Mouse (Mus musculus) liver, adult 2 months (tissue): ENCODE data around the gene Olfr1448. TPM values are rescaled to one million over a fixed set of nuclear protein-coding genes. Genes with fewer than 3 reads are reported as not detected.
"Not testable (repeated sequence)": the region's sequence is repeated elsewhere in the genome, so short reads cannot be mapped to it uniquely, and the experiment has no call there.

Experiments used
- DNase-seq: peaks from one replicate; pipeline ENCODE4 v3.0.0-alpha.2; 2011; ENCODE audit warnings: low read depth, low spot score; ENCODE audit errors: extremely low read depth
- H3K27ac ChIP-seq: fragments of 200-500 bp; replicated peaks from 2 replicates; pipeline ENCODE4 v1.5.1; 2012; ENCODE audit warnings: low read depth, mild to moderate bottlenecking, control low read depth, inconsistent platforms, low read length; ENCODE audit not compliant: insufficient read depth
- H3K27me3 ChIP-seq: fragments of 200-500 bp; 2 replicates; pipeline ENCODE4 v1.6.1; 2012; ENCODE audit warnings: mild to moderate bottlenecking, moderate library complexity, low read length, inconsistent platforms; ENCODE audit not compliant: control insufficient read depth, insufficient read depth
- H3K36me3 ChIP-seq: fragments of 200-500 bp; 2 replicates; pipeline ENCODE4 v1.6.1; 2012; ENCODE audit warnings: low read length, inconsistent platforms; ENCODE audit not compliant: control insufficient read depth, insufficient read depth
- H3K4me1 ChIP-seq: fragments of 200-500 bp; 2 replicates; pipeline ENCODE4 v1.6.1; 2011; ENCODE audit warnings: low read length; ENCODE audit not compliant: control insufficient read depth, insufficient read depth
- H3K4me3 ChIP-seq: fragments of 200-500 bp; 2 replicates; pipeline ENCODE4 v1.5.1; 2011; ENCODE audit warnings: low read depth, mild to moderate bottlenecking, control low read depth, low read length, moderate library complexity; ENCODE audit not compliant: insufficient read depth
- H3K79me2 ChIP-seq: fragments of 200-500 bp; 2 replicates; pipeline ENCODE4 v1.6.1; 2012; ENCODE audit warnings: inconsistent platforms, mild to moderate bottlenecking, low read length, moderate library complexity; ENCODE audit not compliant: control insufficient read depth, insufficient read depth
- H3K9ac ChIP-seq: fragments of 200-500 bp; 2 replicates; pipeline ENCODE4 v1.6.1; 2012; ENCODE audit warnings: low read depth, mild to moderate bottlenecking, control low read depth, inconsistent platforms, low read length
- CTCF ChIP-seq: fragments of 200-500 bp; IDR thresholded peaks from 2 replicates; pipeline ENCODE4 v1.5.1; 2011; ENCODE audit warnings: low read depth, low read length, control low read depth
- POLR2A ChIP-seq: fragments of 200-500 bp; IDR thresholded peaks from 2 replicates; pipeline ENCODE4 v1.6.1; 2011; ENCODE audit warnings: low read length, control low read depth; ENCODE audit not compliant: insufficient read depth; ENCODE audit errors: extremely low read depth
- WGBS: fragments of 180-500 bp; shearing (Covaris S2); methylation state at CpG from one replicate; pipeline ENCODE4 v1.1.7; 2018; 5-methylcytosine and 5-hydroxymethylcytosine counted together
- polyA plus RNA-seq: library from polyadenylated mRNA; depleted of rRNA; stranded (reverse); fragments of >200 nt; gene quantifications from 2 replicates; pipeline ENCODE4 v1.2.3, GENCODE M21; 2012; rRNA removed
- total RNA-seq: library from RNA; depleted of rRNA; stranded (reverse); fragments of >200 nt; gene quantifications from 2 replicates; pipeline ENCODE4 v1.2.3, GENCODE M21; 2014; rRNA removed

The Olfr1448 gene
- total RNA-seq (not detected in 2 replicates), polyA plus RNA-seq (not detected in 2 replicates)

- H3K27me3 ChIP-seq, result no peaks in the 10 kb centered on the region
- no peak for TF ChIP-seq POLR2A
- no peak for TF ChIP-seq CTCF
- H3K4me1 ChIP-seq, result no peaks in the 10 kb centered on the region
- H3K4me3 ChIP-seq, result no peak within 1 kb of the TSS
- no peak within 1 kb of the TSS for H3K27ac ChIP-seq
- H3K36me3 ChIP-seq, result no peaks in the 10 kb centered on the region
- H3K9ac ChIP-seq, result no peak within 1 kb of the TSS
- no peak for DNase-seq
- WGBS, result 66% methylated on average over 1 of the region's 1 CpGs
- no peaks in the 10 kb centered on the region for H3K79me2 ChIP-seq
Measured at GRCm38 (mm10) chr19:12924319-12924718, at the start of gene Olfr1448. Gene Olfr1448, minus strand, starts transcription at chr19:12924419.

- not testable (repeated sequence) for H3K79me2 ChIP-seq, H3K27ac ChIP-seq, H3K36me3 ChIP-seq, H3K27me3 ChIP-seq, H3K4me3 ChIP-seq, H3K4me1 ChIP-seq, H3K9ac ChIP-seq, DNase-seq
- WGBS, result 78% methylated on average over 5 of the region's 5 CpGs
Measured at GRCm38 (mm10) chr19:12970082-12970481, 45.9 kb upstream of the Olfr1448 start.

GRCm38 (mm10) chr19:12949958-12950357 lies 25.7 kb upstream of the Olfr1448 start, which contains the start of gene Olfr1450:
Gene Olfr1450, plus strand, starts transcription at chr19:12950258.
- DNase-seq, result no peak

GRCm38 (mm10) chr19:12930540-12930939 lies 6.3 kb upstream of the Olfr1448 start, which contains the start of gene Olfr1449:
Gene Olfr1449, plus strand, starts transcription at chr19:12930840.
- Histone ChIP-seq H3K36me3 (no peaks in the 10 kb centered on the region), H3K4me3 (no peak within 1 kb of the TSS), H3K27ac (no peak within 1 kb of the TSS), H3K4me1 (no peaks in the 10 kb centered on the region), H3K9ac (no peak within 1 kb of the TSS), H3K79me2 (no peaks in the 10 kb centered on the region), H3K27me3 (no peaks in the 10 kb centered on the region)
- TF ChIP-seq CTCF (no peak), POLR2A (no peak)
- DNase-seq, result no peak

More at GRCm38 (mm10) chr19:12949958-12950357, 25.7 kb upstream of the Olfr1448 start, which contains the start of gene Olfr1450:
- H3K4me3 ChIP-seq, result no peak within 1 kb of the TSS
- H3K9ac ChIP-seq, result no peak within 1 kb of the TSS
- TF ChIP-seq CTCF, result no peak
- no peak for TF ChIP-seq POLR2A
- no peak within 1 kb of the TSS for H3K27ac ChIP-seq
- no peaks in the 10 kb centered on the region for H3K4me1 ChIP-seq
- WGBS, result 76% methylated on average over 1 of the region's 1 CpGs
- no peaks in the 10 kb centered on the region for H3K36me3 ChIP-seq
- H3K79me2 ChIP-seq, result no peaks in the 10 kb centered on the region
- no peaks in the 10 kb centered on the region for H3K27me3 ChIP-seq

GRCm38 (mm10) chr19:12903643-12904042 lies 20.6 kb downstream of the Olfr1448 start, which contains the start of gene Olfr1447:
Gene Olfr1447, minus strand, starts transcription at chr19:12903743.
- WGBS, result 90% methylated on average over 1 of the region's 1 CpGs
- no peak for DNase-seq
- TF ChIP-seq POLR2A (no peak), CTCF (no peak)
- no peaks in the 10 kb centered on the region for H3K27me3 ChIP-seq
- H3K9ac ChIP-seq, result no peak within 1 kb of the TSS
- H3K4me3 ChIP-seq, result no peak within 1 kb of the TSS
- no peaks in the 10 kb centered on the region for H3K36me3 ChIP-seq
- no peaks in the 10 kb centered on the region for H3K79me2 ChIP-seq
- H3K4me1 ChIP-seq, result no peaks in the 10 kb centered on the region
- H3K27ac ChIP-seq, result no peak within 1 kb of the TSS

GRCm38 (mm10) chr19:12893424-12893823 lies 30.8 kb downstream of the Olfr1448 start, which contains the start of gene Olfr1446:
Gene Olfr1446, minus strand, starts transcription at chr19:12893524.
- DNase-seq, result no peak
- Histone ChIP-seq H3K4me1 (no peaks in the 10 kb centered on the region), H3K36me3 (no peaks in the 10 kb centered on the region), H3K4me3 (no peak within 1 kb of the TSS), H3K79me2 (no peaks in the 10 kb centered on the region), H3K9ac (no peak within 1 kb of the TSS), H3K27ac (no peak within 1 kb of the TSS), H3K27me3 (no peaks in the 10 kb centered on the region)
- 66% methylated on average over 1 of the region's 1 CpGs for WGBS
- TF ChIP-seq CTCF (no peak), POLR2A (no peak)
